Mouse (Mus musculus) liver, postnatal 0 days (tissue): Measurements from ENCODE around the gene Tmem104.

Experiments used
- CTCF ChIP-seq: sonication (generic); IDR thresholded peaks from 2 replicates; pipeline ENCODE4 v1.5.1; 2016; ENCODE audit warnings: antibody characterized with exemption, low read depth
- EP300 ChIP-seq: IDR thresholded peaks from 2 replicates; pipeline ENCODE4 v1.6.1; 2016; ENCODE audit warnings: antibody characterized with exemption, low read depth, mild to moderate bottlenecking

DNA sequence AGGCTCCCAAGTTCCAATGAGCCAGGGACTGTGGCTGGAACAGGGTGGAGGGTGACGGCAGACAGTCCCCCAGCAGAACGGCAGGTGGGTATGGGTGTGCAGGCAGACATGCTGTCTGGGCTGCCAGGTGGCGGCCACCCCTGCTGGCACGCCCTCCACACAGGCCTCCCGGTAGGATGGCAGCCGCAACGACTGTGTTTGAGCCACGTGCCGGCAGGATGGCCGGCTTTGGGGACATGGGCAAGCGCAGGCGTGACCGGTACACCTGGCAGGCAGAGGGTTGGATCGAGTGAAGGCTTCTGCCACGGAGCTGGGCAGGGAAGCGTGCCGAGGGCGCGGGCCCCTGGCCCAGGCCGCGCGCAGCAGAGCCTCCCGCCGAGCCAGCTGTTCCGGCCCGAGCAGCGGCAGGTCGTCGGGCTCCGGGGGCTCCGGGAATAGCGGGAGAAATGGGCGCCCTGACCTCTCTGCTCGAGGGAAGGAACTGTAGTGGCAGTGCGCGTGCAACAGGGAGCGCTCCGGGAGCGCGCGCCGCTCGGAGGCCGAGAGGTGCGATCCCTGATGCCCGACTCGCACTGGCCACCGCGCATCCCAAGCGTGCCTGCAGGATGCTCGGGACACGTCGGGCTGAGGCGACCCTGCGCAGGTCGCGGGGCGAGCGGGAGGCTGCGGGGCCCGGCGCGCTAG lies 62.6 kb downstream of the Tmem104 start:
- TF ChIP-seq CTCF, result peak; percentile 43; the same call in 1 of the 2 replicates
- no peak for TF ChIP-seq EP300
